Mouse (Mus musculus) E14TG2a.4 (cell line): ENCODE data around the gene Zfp652.

Source experiments
- CTCF ChIP-seq: conservative IDR thresholded peaks from 2 replicates; pipeline ENCODE4 v1.5.1; 2014; ENCODE audit warnings: low read length
- NANOG ChIP-seq: IDR thresholded peaks from 2 replicates; pipeline ENCODE4 v1.6.1; 2014; ENCODE audit warnings: borderline replicate concordance, low read length, mixed read lengths
- POU5F1 ChIP-seq: IDR thresholded peaks from 2 replicates; pipeline ENCODE4 v1.6.1; 2014; ENCODE audit warnings: low read length, borderline replicate concordance

DNA sequence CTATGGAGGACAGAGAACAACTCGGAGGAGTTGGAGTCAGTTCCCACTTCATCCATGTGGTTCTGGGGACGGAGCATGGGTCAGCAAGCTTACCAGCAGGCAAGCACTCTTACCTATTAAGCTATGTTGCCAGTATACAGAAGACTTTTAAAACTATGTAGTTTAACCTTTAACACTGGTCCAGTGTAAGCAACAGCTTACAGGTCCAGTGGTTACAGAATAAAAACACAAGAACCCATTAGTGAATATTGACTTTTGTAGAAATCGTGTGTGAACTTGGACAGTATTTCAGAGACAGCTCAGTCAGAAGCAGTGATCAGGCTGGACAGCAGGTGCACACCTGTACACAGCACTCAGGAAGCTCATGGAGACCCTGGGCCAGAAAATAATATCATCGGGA, 12.0 kb downstream of the Zfp652 start:
- TF ChIP-seq CTCF (no peak), POU5F1 (no peak), NANOG (no peak)
